Mouse (Mus musculus): ENCODE results near the gene Nsd1.

Nsd1 gene

GRCm38 (mm10) chr13:55330567-55331400, 121.2 kb downstream of the Nsd1 start:
- no peak for DNase-seq

GRCm38 (mm10) chr13:55332331-55332730, 122.7 kb downstream of the Nsd1 start:
- no peak for DNase-seq

- DNase-seq, result no peak
Observed at GRCm38 (mm10) chr13:55335701-55336100, 126.1 kb downstream of the Nsd1 start.

GRCm38 (mm10) chr13:55337341-55337975, 127.9 kb downstream of the Nsd1 start:
- no peak for DNase-seq

GRCm38 (mm10) chr13:55338131-55339054, 128.8 kb downstream of the Nsd1 start:
- no peak for DNase-seq

GRCm38 (mm10) chr13:55339259-55339658, 129.7 kb downstream of the Nsd1 start:
- DNase-seq, result no peak

- DNase-seq, result no peak
Observed at GRCm38 (mm10) chr13:55342469-55342868, 132.9 kb downstream of the Nsd1 start.

- DNase-seq, result no peak
Observed at GRCm38 (mm10) chr13:55344286-55344685, 134.7 kb downstream of the Nsd1 start.

- no peak for DNase-seq
Observed at GRCm38 (mm10) chr13:55346745-55347144, 137.2 kb downstream of the Nsd1 start.

- DNase-seq, result no peak
Observed at GRCm38 (mm10) chr13:55361145-55361544, 151.6 kb downstream of the Nsd1 start.

- no peak for DNase-seq
Observed at GRCm38 (mm10) chr13:55361974-55362452, 152.4 kb downstream of the Nsd1 start.

GRCm38 (mm10) chr13:55362453-55363060, 153.0 kb downstream of the Nsd1 start, which contains the start of gene Lman2:
Lman2 (minus strand) TSS chr13:55362783.
- peak; percentile 92 for DNase-seq
